Mouse (Mus musculus) heart, embryonic 14.5 days (tissue): ENCODE measurements at regions not wholly inside any gene's neighbourhood (a gene's known extent, or its start where the extent isn't known, plus 50 kb on each side); places are given as distances from the start of the nearest gene placed in this dataset.

Experiments used
- ATAC-seq: fragments of 200-750 bp; cut with Nextera tagmentation; 2 replicates; pipeline ENCODE4 v1.8.0; 2017; ENCODE audit warnings: low read depth, moderate TSS enrichment; ENCODE audit not compliant: insufficient number of reproducible peaks, insufficient read depth, low FRiP score
- H3K27ac ChIP-seq, 2 experiments: fragments of 200-500 bp in 1 of 2; fragments of 300-500 bp in 1 of 2; sonication (generic) in 1 of 2; replicated peaks in 1 of 2; 2 replicates each; pipeline ENCODE4 v1.5.1; 2012 to 2014; ENCODE audit warnings: low read depth in 2 of 2, low read length in 2 of 2, control low read depth in 1 of 2, mild to moderate bottlenecking in 1 of 2, mixed read lengths in 1 of 2; ENCODE audit not compliant: control insufficient read depth in 1 of 2, insufficient read depth in 1 of 2
- H3K27me3 ChIP-seq: fragments of 300-500 bp; sonication (generic); 2 replicates; pipeline ENCODE4 v1.6.1; 2014; ENCODE audit warnings: mild to moderate bottlenecking, low read length, control low read depth; ENCODE audit not compliant: control insufficient read depth, insufficient read depth
- H3K36me3 ChIP-seq: fragments of 300-500 bp; sonication (generic); 2 replicates; pipeline ENCODE4 v1.6.1; 2014; ENCODE audit warnings: mild to moderate bottlenecking, control low read depth, low read length, mixed read lengths; ENCODE audit not compliant: control insufficient read depth, insufficient read depth
- H3K4me1 ChIP-seq, 2 experiments: fragments of 200-500 bp in 1 of 2; fragments of 300-500 bp in 1 of 2; sonication (generic) in 1 of 2; 2 replicates each; pipeline ENCODE4 v1.6.1; 2012 to 2014; ENCODE audit warnings: low read length in 2 of 2, control low read depth in 1 of 2, mixed read lengths in 1 of 2; ENCODE audit not compliant: control insufficient read depth in 2 of 2, insufficient read depth in 2 of 2
- H3K4me2 ChIP-seq: fragments of 300-500 bp; sonication (generic); 2 replicates; pipeline ENCODE4 v1.6.1; 2014; ENCODE audit warnings: mild to moderate bottlenecking, low read length
- H3K4me3 ChIP-seq, 2 experiments: fragments of 200-500 bp in 1 of 2; fragments of 300-500 bp in 1 of 2; sonication (generic) in 1 of 2; 2 replicates each; pipeline ENCODE4 v1.5.1; 2012 to 2014; ENCODE audit warnings: low read length in 2 of 2, mild to moderate bottlenecking in 2 of 2, control low read depth in 1 of 2, low read depth in 1 of 2, moderate library complexity in 1 of 2; ENCODE audit not compliant: control insufficient read depth in 1 of 2, insufficient read depth in 1 of 2
- H3K9ac ChIP-seq: fragments of 300-500 bp; sonication (generic); 2 replicates; pipeline ENCODE4 v1.6.1; 2014; ENCODE audit warnings: mild to moderate bottlenecking, low read length
- H3K9me3 ChIP-seq: fragments of 300-500 bp; sonication (generic); 2 replicates; pipeline ENCODE4 v1.6.1; 2016; ENCODE audit warnings: low read length, control low read depth; ENCODE audit not compliant: control insufficient read depth
- WGBS: fragments of 180-500 bp; shearing (Covaris S2); extraction: QIAGEN DNeasy Blood & Tissue Kit; methylation state at CpG from one replicate; pipeline ENCODE4 v1.1.7; 2014; 5-methylcytosine and 5-hydroxymethylcytosine counted together

GRCm38 (mm10) chr7:114912109-114912508 lies 168.6 kb downstream of the Insc start:
- peaks cover 8% of the 10 kb centered on the region; the same call in 1 of the 2 replicates for H3K9me3 ChIP-seq
- no peak overlapping the region for H3K9ac ChIP-seq
- H3K27me3 ChIP-seq: no peaks in the 10 kb centered on the region
- 93% methylated on average over 3 of the region's 3 CpGs for WGBS
- H3K4me3 ChIP-seq: no peak overlapping the region
- no peak overlapping the region for H3K27ac ChIP-seq
- H3K36me3 ChIP-seq: no peaks in the 10 kb centered on the region
- no peaks in the 10 kb centered on the region for H3K4me1 ChIP-seq
- no peak overlapping the region for H3K4me2 ChIP-seq
- ATAC-seq: no peak

GRCm38 (mm10) chr7:114922155-114922554 lies 178.7 kb downstream of the Insc start:
- H3K4me1 ChIP-seq: no peaks in the 10 kb centered on the region
- H3K4me3 ChIP-seq: no peak overlapping the region
- H3K27ac ChIP-seq: no peak overlapping the region
- ATAC-seq: no peak
- H3K9ac ChIP-seq: no peak overlapping the region
- no peak overlapping the region for H3K4me2 ChIP-seq
- H3K27me3 ChIP-seq: no peaks in the 10 kb centered on the region
- no peaks in the 10 kb centered on the region for H3K9me3 ChIP-seq
- H3K36me3 ChIP-seq: no peaks in the 10 kb centered on the region
- 11% methylated on average over 3 of the region's 3 CpGs for WGBS

GRCm38 (mm10) chr7:114933861-114934260 lies 190.4 kb downstream of the Insc start:
- WGBS: 88% methylated on average over 8 of the region's 8 CpGs
- Histone ChIP-seq H3K9me3 (peaks cover 5% of the 10 kb centered on the region; the same call in 1 of the 2 replicates), H3K27ac (no peak overlapping the region), H3K4me3 (no peak overlapping the region), H3K4me2 (no peak overlapping the region), H3K4me1 (no peaks in the 10 kb centered on the region), H3K9ac (no peak overlapping the region), H3K27me3 (no peaks in the 10 kb centered on the region), H3K36me3 (no peaks in the 10 kb centered on the region)
- no peak for ATAC-seq

GRCm38 (mm10) chr7:114950759-114951158 lies 207.3 kb downstream of the Insc start:
- ATAC-seq: no peak
- Histone ChIP-seq H3K4me2 (no peak overlapping the region), H3K27ac (no peak overlapping the region), H3K4me3 (no peak overlapping the region), H3K9me3 (no peaks in the 10 kb centered on the region), H3K36me3 (no peaks in the 10 kb centered on the region), H3K9ac (no peak overlapping the region), H3K27me3 (no peaks in the 10 kb centered on the region), H3K4me1 (no peaks in the 10 kb centered on the region)

GRCm38 (mm10) chr7:114963206-114963605 lies 219.7 kb downstream of the Insc start:
- H3K9ac ChIP-seq: no peak overlapping the region
- WGBS: 60% methylated on average over 5 of the region's 5 CpGs

GRCm38 (mm10) chr7:114965923-114966322 lies 222.4 kb downstream of the Insc start:
- ATAC-seq: no peak
- no peak overlapping the region for H3K27ac ChIP-seq
- H3K4me3 ChIP-seq: no peak overlapping the region
- 48% methylated on average over 2 of the region's 2 CpGs for WGBS
- H3K36me3 ChIP-seq: no peaks in the 10 kb centered on the region
- no peaks in the 10 kb centered on the region for H3K27me3 ChIP-seq
- H3K4me1 ChIP-seq: no peaks in the 10 kb centered on the region
- no peak overlapping the region for H3K4me2 ChIP-seq
- no peak overlapping the region for H3K9ac ChIP-seq
- H3K9me3 ChIP-seq: no peaks in the 10 kb centered on the region

More at GRCm38 (mm10) chr7:114963206-114963605, 219.7 kb downstream of the Insc start:
- Histone ChIP-seq H3K27me3 (no peaks in the 10 kb centered on the region), H3K9me3 (no peaks in the 10 kb centered on the region), H3K27ac (no peak overlapping the region), H3K4me1 (no peaks in the 10 kb centered on the region), H3K4me3 (no peak overlapping the region), H3K36me3 (no peaks in the 10 kb centered on the region), H3K4me2 (no peak overlapping the region)
- ATAC-seq: no peak

GRCm38 (mm10) chr7:114986481-114986880 lies 243.0 kb downstream of the Insc start:
- Histone ChIP-seq H3K4me2 (no peak overlapping the region), H3K27me3 (no peaks in the 10 kb centered on the region), H3K9me3 (no peaks in the 10 kb centered on the region), H3K27ac (no peak overlapping the region), H3K4me3 (no peak overlapping the region), H3K36me3 (no peaks in the 10 kb centered on the region), H3K9ac (no peak overlapping the region), H3K4me1 (peaks cover 2 to 4% of the 10 kb centered on the region in 2 experiments; a peak in 2 of 4 replicates)
- no peak for ATAC-seq
- WGBS: 57% methylated on average over 2 of the region's 2 CpGs

GRCm38 (mm10) chr7:114991255-114991654 lies 247.8 kb downstream of the Insc start:
- H3K27ac ChIP-seq: peak overlapping the region; percentile 17 to 23; a peak in 3 of 4 replicates
- 25% methylated on average over 5 of the region's 5 CpGs for WGBS
- no peaks in the 10 kb centered on the region for H3K36me3 ChIP-seq
- no peak overlapping the region for H3K4me2 ChIP-seq
- no peak overlapping the region for H3K4me3 ChIP-seq
- H3K9ac ChIP-seq: no peak overlapping the region
- no peaks in the 10 kb centered on the region for H3K9me3 ChIP-seq
- peak; percentile 71; the same call in 1 of the 2 replicates for ATAC-seq
- peaks cover 2 to 4% of the 10 kb centered on the region in 2 experiments; a peak in 2 of 4 replicates for H3K4me1 ChIP-seq
- H3K27me3 ChIP-seq: no peaks in the 10 kb centered on the region
